Mouse (Mus musculus): ENCODE data around the gene Mfap5.
"Not testable (repeated sequence)": the region's sequence is repeated elsewhere in the genome, so short reads cannot be mapped to it uniquely, and the experiment has no call there.

Mfap5 gene

DNA sequence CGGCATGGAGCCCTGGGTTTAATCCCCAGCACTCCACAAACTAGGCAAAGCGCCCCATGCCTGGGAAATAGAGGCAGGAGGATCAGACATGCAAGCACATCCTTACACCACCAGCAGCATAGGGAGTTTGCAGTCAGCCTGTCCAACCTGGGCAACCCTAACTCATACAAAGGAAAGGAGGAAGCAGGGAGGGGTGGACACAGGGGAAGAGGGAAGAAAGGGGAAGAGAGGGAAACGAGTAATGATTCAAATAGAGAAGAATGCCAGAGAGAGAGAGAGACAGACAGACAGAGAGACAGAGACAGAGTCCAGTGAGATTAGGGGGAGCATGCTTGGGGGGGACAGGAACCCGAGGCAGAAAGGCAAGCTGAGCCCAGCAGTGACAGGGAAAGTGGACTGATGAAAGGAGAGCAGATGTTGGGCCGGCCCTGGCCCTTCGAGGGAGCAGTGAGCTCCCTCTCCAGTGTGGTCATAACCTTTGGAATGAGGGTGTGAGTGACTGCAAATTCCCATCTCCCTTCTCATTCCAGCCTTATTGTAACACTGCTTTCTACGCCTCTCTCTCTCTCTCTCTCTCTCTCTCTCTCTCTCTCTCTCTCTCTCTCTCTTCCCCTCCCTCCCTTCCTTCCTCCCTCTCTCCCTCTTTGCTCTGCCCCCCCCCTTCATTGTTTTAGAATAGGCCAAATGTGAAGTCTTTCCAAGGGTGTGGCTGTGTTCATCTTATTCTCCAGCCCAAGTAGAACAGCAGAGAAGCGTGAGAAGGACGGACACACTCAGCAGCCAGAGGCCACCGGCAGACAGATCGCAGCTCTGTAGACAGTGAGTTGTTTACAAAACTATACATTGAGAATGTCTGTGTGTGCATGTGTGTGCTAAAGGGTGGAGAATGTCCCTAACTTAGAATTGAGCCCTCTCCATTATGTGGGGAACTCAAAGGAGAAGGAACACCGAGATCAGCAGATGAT, 7.6 kb downstream of the Mfap5 start:
- no peak for DNase-seq (ENCODE audit: low spot score in 2 of 2)

DNA sequence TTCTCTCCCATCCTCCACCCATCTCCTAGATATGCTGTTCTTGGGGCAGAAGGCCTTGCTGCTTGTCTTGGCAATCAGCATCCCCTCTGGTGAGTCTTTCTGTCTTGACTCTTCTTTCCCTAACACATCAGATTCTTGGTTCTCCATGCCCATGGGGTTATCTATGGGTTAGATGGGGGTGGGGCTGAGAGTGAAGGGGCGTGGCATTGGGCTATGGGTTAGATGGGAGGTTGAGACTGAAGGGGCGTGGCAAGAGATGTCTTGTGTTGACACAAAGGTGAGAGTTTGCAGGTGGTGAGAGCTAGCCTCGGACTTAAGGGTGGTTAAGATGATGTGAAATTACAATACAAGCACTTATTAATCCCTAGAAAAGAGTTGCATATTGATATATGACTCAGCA, 8.7 kb downstream of the Mfap5 start:
- no peak for DNase-seq (ENCODE audit: low spot score in 2 of 2)

DNA sequence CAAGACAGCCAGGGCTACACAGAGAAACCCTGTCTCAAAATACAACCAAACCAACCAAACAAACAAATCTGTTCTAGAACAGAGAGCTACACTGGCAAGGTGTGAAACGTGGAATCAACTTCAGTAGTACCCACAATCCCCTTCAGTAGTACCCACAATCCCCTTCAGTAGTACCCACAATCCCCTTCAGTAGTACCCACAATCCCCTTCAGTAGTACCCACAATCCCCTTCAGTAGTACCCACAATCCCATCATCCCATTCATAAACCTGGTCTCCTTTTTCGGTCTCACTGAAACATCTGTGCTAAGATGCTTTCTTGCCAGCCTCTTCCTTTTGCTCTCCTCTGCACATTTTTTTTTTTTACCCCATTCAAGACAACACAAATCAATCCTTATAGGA, 10.1 kb downstream of the Mfap5 start:
- not testable (repeated sequence) for DNase-seq (ENCODE audit: low spot score in 2 of 2)

DNA sequence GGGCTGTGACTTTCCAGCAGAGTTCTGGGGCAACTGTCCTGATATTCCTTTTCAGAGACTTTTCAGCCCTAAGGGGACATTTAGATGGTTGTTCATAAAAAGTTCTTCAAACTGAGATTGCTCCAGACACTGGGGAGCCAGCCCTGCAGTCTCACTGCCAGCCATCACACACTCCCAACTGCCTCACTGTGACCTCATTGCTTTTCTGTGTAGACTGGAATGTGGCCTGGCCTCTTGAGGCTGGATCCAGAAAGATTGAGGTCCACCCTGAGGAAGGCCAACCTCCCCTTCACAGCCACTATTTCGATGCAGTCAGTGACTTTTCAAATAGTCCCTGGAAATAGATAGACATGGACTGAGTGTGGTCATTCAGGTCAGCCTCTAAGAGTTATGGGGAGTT, 12.0 kb downstream of the Mfap5 start:
- no peak for DNase-seq (ENCODE audit: low spot score in 2 of 2)

DNA sequence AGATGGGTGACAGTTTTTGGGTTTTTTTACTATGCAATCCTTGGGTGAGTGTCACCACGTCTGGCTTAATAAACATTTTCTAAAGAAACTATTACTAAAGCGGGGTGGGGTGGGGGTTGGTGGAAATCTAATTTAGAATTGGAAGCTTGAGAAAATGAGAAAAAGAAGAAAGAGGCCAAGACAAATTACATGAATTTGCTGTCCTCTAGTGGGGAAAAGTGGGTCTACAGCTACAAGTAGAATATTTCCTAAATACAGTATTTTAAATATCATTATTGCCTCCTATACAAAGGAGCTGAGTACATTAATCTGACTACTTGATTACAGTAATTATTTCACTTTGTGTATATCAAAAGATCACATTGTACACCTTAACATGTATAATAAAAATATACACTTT, 13.7 kb downstream of the Mfap5 start:
- DNase-seq (ENCODE audit: low spot score in 2 of 2): peak in 1 of 2 experiments; percentile 6

DNA sequence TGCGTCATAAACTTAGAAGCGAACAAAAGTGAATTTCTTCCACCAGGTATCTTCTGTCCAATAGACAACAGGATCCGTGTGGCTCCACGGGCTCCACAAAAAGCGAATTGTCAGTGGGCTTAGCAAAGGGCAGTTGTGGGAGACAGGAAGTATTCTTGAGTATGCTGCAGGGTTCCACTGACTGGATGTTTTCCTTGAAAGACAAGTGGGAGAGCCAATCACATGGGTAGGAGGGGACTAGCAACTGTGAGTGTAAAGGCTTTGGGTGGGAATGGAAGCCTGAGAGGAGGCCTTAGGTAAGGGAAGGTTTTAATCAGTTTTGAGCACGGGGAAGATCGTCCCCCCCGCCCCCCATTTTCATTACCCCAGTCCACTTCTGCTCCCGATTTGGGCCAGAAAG, 16.9 kb downstream of the Mfap5 start:
- DNase-seq (ENCODE audit: low spot score in 2 of 2): peak in 1 of 2 experiments; percentile 11

DNA sequence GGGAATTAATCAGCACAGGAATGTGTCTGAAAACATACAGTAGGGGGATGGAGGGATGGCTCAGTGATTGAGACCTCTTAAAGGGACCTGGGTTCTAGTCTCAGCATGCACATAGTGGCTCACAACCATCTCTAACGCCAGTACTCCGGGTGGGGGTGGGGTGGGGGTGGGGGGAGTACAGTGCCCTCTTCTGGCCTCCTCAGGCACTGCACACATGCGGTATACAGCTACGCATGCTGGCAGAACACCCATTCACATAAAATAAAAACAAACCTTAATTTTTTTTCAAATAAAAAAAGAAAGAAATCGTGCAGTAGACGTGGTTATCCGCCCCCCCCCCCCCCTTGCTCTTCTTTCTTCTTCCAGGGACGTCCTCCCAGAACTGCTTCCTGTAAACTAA, 17.6 kb downstream of the Mfap5 start:
- DNase-seq (ENCODE audit: low spot score in 2 of 2): no peak

DNA sequence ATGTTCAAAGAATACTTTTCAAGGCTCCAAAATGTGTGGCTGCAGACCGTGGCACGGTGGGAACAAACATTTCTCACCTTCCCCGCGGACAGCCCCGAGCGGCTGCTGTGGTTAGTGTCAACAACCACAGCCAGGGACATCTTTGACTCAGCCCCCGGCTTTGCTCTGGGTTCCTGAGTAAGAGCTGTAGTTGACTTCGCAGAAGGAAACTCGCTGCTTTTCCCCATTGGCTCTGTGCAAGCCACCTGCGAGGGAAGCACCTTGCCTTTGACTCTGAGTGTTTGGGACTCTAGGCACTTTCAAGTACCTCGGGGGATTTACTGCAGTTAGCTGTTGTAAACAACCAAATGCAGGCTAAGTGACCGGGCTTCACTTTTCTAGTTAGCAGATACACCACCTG, 22.0 kb downstream of the Mfap5 start:
- DNase-seq (ENCODE audit: low spot score in 2 of 2): no peak

DNA sequence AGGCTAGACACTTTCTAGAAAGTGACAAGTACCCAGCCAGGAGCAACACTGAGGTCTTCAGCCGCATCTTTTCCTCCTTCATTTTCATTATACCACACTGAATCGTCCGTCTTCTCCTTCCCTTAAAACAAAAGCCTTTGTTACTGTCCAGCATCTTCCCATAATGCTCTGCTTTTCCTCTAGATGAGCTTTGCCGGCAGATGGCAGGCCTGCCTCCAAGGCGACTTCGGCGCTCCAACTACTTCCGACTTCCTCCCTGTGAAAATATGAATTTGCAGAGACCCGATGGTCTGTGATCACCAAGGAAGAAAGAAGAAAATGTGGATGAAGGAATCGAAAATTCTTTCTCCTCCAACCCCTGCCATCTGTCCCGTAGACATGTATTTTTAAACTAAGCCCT, 22.5 kb downstream of the Mfap5 start:
- DNase-seq (ENCODE audit: low spot score in 2 of 2): no peak

DNA sequence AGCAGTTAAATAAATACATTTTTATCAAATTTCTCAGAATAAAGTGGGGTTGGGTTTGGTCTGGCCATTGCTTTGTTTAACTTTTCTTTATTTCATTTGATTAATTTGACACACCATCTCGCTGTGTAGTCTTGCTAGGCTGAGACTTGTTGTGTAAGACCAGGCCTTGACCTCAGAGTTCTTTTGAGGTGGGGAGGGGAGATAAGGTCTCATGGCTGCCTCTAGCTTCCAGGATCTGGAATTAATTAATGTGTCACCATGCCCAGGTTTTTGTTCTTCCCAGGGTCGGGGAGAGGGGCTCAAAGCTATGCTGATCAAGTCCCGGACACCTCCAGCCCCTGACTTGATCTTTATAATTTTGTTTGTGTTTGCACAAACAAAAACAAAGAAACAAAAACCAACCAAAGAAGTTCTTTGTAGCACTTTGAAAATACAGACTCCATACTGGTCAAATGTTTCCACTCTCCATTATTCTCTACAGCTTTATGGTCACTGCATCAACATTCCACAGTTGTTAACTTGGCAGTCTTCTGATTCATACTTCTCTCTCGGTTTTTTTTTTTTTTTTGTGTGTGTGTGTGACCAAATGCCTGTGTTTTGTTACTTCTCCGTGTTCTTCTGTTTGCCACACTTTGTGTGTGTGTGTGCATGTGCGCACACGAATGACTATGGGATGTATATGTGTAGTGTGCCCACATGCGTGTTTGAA, 26.0 kb downstream of the Mfap5 start:
- no peak for DNase-seq (ENCODE audit: low spot score in 2 of 2)

DNA sequence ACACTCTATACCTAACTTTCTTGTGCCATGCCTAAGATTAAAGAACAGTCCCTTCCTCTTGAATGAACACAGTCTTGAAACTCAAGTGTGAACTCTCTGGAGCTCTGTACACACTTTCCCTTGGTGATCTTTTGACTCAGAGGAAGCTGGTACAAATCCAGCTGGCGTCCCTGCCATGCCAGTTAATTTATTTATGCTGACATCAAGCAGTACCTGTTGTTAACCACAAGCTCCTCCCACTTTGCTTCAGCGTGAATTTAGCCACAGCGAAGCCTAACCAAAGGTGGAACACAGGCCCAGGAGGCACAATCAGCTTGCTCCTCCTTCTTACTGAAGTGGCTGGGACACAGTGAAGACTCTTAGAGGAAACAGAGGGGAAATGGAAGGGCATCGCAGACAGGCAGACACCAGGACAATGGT, 27.2 kb downstream of the Mfap5 start:
- DNase-seq (ENCODE audit: low spot score in 2 of 2): no peak

DNA sequence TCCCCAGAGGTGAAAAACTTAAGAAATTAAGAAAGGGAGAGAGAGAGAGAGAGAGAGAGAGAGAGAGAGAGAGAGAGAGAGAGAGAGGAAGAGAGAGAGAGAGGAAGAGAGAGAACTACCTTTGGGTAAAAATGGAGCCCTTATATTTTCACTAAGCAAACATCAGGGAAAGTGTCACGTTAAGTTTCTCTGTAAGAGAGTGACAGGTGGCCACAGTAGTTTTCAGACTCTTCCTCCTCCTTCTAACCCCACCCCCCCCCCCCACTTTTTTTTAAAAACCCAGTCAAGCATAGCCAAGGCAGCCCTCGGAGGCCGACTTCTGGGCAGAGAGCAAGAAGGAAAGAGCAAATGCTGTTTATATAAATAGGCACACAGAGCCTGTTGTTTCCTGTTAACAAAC, 28.4 kb downstream of the Mfap5 start:
- no peak for DNase-seq (ENCODE audit: low spot score in 2 of 2)

DNA sequence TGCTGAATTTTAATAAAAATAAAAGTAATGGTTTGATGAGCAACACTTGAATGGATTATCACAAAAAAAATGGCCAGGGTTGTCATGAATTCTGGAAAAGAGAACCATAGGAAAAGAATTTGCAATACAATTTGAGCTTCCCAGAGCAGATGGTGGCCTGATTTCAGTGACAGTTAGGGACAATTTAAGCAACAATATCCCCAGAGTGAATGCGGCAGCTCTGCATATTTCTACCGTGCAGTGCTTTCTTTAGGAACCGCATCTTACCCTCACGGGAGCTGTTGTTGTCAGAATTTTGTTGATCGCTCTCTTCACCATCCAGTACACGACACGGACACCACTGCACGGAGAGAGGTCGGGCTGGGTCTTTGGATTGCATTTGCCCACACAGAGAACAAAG, 33.9 kb downstream of the Mfap5 start:
- DNase-seq (ENCODE audit: low spot score in 2 of 2): no peak

DNA sequence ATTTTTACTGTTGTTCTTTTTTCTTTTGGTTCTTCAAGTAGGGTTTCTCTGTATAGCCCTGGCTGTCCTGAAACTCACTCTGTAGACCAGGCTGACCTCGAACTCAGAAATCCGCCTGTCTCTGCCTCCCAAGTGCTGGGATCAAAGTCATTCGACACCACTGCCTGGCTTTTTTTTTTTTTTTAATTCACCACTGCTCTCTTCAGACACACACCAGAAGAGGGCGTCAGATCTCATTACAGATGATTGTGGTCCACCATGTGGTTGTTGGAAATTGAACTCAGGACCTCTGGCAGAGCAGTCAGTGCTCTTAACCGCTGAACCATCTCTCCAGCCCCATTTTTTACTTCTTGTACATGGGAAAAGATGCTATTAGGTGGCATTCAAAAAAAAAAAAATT, 36.8 kb downstream of the Mfap5 start:
- DNase-seq (ENCODE audit: low spot score in 2 of 2): not testable (repeated sequence)

DNA sequence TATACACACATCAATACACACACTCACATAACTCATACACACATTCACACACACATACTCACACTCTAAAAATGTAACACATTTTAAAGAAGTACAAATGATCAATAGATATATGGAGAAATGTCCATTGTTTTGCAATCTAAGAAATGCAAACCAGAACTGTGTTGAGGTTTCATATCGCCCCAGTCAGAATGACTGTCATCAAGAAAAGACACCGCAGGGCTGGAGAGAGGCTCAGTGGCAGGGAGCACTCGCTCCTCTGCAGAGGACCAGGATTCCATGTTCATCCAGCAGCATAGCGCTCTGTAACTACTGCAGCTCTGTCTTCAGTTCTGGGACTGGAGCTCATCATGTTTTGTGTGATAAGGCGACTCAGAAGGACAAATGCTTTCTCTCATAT, 37.9 kb downstream of the Mfap5 start:
- no peak for DNase-seq (ENCODE audit: low spot score in 2 of 2)

DNA sequence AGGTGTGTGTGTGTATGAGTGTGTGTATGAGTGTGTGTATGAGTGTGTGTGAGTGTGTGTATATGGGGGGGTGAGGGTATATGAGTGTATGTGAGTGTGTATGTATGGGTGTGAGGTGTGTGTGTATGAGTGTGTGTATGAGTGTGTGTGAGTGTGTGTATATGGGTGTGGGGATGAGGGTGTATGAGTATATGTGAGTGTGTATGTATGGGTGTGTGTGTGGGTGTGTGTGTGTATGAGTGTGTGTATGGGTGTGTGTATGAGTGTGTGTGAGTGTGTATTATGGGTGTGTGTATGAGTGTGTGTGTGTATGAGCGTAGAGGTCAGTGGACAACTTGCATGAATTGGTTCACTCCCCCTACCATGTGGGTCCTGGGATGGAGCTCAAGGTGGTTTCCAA, 39.0 kb downstream of the Mfap5 start:
- DNase-seq (ENCODE audit: low spot score in 2 of 2): no peak

DNA sequence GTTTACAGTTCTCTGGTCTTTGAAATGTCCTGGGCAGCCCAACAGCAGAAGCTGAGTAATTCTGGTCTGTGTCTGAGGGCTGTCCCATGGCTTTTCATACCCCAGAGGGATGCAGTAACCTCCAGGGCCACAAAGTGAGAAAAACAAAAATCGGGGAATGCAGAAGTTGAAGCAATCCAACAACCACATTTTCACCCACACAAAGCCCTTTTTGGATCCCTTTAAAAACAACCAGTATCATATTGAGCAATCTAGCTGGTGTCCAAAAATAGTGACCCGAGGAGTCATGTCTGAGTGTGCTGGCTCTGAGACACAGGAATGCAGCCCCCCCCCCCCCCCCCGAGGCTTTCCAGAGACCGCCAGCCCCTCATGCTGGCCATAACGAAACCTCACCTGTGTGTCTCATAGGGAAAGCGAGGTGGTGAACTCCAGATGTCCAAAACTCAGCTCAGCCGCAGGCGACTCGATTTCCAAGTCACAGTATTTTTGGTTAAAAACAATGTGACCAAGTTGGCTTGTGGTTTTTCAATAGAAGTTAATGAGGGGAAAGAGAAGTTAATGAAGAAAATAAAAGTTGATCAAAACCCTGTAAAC, 39.7 kb downstream of the Mfap5 start:
- no peak for DNase-seq (ENCODE audit: low spot score in 2 of 2)

DNA sequence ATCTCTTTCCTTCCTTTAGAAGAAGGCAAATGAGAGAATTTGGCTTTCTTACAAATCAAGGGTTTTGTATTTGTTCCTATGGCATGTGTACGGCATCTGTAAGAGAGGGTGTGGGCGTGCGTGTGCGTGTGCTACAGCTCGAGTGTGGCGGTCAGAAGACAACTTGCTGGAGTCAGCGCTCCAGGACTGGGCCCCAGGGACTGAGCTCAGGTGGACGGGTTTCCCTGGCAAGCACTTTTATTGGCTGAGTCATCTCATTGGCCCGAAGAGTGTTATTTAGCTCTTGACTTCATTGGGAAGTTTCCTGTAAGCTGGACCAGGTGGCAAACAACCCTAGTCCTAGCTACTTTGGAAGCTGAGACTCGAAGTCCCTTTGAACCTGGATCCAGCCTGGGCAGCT, 40.3 kb downstream of the Mfap5 start:
- DNase-seq (ENCODE audit: low spot score in 2 of 2): no peak

DNA sequence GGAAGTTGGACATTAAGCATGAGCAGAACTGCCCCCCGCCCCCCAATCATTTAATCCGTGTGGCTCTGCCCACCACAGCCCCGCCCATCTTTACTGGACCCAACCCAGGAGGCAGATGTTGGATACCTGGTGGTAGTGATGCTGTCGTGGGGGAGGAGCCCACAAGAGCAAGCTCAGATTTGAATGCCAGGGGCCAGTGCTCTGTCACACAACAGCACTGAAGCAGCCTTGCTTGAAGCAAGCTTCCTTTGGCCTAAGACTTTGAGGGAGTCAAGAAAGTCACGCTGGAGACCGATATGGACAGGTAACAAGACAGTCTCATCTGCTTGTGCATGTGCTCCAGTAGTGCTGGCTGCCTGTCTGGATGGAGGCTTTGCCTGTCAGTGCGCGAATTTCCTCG, 48.0 kb downstream of the Mfap5 start, which contains the start of gene Aicda:
Aicda (plus strand) TSS at position 196 of the 400 bp plus-strand sequence.
- no peak for DNase-seq (ENCODE audit: low spot score in 2 of 2)

DNA sequence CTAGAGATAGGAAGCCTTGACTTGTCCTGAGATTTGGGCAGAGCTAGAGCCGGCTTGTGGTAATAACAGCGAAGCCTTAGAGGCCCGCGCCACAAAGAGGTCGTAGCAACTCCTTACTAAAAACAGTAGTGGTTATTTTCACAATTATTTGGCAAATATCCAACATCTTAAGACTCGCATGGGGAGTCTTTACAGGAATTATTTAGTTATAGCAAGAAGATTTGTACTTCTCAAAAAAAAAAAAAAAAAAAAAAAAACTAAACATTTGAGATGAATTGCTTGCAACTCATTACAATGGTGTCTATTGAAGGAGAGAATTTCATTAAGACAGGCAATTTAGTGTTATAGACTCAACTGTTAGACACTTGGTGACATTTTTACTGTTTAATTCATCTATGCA, 48.5 kb downstream of the Mfap5 start:
- DNase-seq (ENCODE audit: low spot score in 2 of 2): no peak

DNA sequence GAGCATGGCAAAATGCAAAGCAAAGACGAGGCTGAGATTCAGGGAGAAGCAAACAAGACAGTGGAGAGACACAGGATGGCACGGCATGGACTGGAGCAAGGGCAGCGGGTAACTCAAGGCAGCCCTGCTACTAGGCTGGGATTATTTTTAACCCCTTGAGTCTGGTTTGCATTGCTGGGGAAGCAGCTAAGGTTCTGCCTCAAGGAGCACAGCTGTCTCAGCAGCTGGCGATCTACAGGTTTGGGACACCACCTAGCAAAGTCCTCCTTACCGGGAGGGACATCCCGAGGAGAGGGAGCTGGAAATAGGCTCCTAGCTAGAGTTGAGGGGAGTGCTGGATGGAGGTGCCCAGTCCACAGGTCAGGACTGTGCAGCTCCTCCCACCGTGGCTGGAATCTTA, 49.6 kb downstream of the Mfap5 start:
- no peak for DNase-seq (ENCODE audit: low spot score in 2 of 2)

DNA sequence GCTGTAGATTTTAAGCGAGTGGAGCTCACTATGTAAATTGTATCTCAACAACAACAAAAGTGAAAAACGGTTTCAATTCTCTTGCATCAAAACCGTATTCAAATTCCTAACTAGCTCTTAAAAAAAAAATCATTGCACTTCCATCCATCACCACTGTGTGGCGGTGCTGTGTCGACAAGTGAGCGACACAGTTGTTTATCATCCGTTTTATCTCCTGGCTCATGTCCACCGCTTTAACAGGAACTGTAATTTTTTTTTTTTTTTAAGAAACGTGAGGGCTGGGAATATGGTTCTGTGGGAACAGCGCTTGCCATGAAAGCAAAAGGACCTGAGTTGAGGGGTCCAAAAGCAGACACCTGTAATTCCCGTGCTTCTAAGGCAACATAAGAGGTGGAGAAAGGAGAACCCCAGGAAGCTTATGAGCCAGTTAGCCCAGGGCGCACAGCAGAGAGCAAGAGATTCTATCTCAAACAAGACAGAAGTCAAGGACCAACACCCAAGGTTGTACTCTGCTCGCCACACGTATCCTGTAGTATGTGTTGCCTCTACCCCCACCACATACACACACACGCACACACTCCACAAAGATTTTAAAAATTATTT, 51.4 kb downstream of the Mfap5 start:
- peak; percentile 29 to 69 for DNase-seq (ENCODE audit: low spot score in 2 of 2)
